Mouse (Mus musculus) megakaryocyte, adult 5-6 weeks (primary cell): Measurements from ENCODE around the gene Plekhs1. TPM values are rescaled to one million over a fixed set of nuclear protein-coding genes. Genes with fewer than 3 reads are reported as not detected.
"Not testable (repeated sequence)": the region's sequence is repeated elsewhere in the genome, so short reads cannot be mapped to it uniquely, and the experiment has no call there.

ENCODE experiments used
- ATAC-seq: 2 replicates; pipeline ENCODE4 v1.8.0; 2016; ENCODE audit warnings: mild to moderate bottlenecking, inconsistent platforms; ENCODE audit not compliant: poor library complexity, severe bottlenecking
- total RNA-seq, 2 experiments: library from RNA; stranded (forward) in 1 of 2; stranded (reverse) in 1 of 2; fragments of 153-499, 151-499 nt in 1 of 2; fragments of 221-1000, 200-1000 nt in 1 of 2; gene quantifications; 2 replicates each; pipeline versions ENCODE4 v1.2.3 to v1.2.4; 2015 to 2017

The Plekhs1 gene
- total RNA-seq, 2 experiments from 2014 or later, result 0.07 TPM; not detected in 1

DNA sequence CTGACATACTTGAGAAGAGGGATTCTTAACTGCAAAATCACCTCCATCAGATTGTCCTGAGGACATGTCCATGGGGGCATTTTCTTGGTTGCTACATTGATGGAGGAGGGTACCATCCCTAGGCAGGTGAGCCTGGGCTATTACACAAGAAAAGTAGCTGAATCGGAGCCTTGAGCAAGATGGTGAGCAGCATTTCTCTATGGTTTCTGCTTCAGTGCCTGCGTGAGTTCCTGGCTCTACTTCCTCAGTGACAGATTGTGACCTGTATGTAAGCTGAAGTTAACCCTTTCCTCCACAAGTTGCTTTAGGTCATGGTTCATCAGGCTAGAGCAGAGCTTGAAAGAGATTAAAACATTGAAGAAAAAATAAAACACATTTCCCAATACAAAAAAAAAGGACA lies 6.1 kb upstream of the Plekhs1 start:
- ATAC-seq, result peak; percentile 72

DNA sequence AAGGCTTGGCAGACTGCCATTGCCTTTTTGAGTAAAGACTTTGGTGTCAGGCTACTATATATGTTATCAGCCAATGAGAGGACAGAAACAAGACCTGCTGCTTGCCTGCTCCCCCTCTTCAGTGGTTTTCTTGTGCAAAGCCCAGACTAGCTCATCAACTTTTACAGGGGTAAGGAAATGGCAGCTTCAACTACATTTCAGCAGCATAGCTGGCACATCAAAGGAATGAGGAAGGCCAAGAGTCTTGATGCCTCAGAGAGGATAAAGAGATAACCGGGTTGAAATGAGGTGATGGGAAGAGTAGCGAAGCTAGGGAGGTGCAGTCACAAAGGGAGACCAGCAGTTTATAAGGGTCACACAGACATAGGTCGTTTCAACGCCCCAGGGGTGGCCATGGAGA lies 3.9 kb upstream of the Plekhs1 start:
- ATAC-seq, result no peak

DNA sequence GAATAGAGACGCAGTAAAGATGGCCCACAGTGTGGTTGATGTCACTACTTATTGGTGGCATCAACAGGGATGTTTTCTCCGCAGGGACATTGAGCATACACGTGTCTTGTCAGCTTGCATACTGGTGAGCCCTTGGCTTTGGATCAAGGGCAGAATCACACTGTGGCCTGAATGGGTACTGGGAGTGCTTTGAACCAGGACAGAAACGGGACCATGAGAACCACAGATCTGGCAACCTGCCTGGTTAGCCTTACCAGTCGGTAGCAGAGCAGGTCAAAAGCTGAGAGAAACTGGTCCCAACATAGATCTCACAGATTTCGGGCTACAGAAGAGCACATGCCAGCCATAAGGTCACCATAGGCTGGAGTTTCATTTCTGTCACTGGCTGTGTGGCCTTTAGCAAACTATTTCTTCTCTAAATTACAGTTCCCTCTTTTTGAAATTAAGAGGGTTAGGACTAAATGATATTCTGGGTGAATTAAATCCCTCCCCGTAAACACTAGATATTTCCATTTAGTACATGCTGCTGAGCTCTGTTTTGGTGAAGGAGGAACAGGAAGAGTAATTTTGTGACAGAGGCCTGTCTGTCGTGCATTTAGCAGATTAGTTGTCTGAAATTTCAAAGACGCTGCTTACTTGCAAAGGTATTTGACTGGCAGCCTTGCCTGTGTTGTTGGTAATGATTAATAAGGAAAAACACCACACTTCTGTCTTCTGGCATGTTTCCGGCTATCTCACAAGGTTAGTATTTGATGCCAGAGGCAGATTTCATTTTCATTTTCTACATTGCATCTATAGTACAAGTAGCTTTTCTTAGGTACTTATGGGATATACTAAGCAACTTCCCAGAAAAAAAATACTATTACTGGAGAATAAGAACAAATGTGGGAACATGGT lies 2.0 kb upstream of the Plekhs1 start:
- ATAC-seq, result no peak

DNA sequence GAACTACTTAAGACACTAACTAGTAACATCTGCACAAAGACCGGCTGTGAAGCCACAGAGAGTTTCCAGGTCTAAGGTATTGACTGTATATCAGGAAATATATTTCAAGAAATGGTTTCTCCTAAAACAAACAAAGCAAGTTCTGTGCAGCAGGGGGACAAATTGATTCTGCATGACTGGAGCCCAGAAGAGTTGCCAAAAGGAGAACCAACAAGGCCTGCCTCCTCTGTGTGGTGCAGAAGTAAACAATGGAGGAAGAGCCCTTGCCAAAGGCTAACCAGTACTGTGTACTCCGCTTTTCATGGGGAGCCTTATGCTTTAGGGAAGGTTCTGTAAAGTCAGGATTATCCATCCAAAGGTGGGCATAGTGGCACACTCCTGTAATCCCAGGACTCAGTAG lies 1.2 kb upstream of the Plekhs1 start:
- no peak for ATAC-seq

DNA sequence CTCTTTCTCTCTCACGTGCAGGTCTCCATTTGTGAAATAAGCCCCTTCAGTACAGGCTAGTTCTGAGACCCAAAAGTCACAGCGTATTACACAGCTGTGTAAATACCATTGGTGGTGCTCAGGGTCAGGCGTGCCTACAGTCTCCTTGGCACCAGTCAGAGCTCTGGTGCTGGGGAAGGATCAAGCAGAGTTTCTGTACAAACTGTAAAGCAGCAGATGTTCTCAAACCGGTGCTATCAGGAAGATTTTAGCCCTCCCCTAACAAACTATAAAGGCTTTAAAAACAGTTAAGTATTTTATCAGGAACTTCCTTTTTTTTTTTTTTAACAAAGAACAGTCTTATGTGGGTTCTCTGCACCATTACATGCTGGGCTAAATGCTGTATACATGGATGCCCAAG lies 1.3 kb downstream of the Plekhs1 start:
- no peak for ATAC-seq

DNA sequence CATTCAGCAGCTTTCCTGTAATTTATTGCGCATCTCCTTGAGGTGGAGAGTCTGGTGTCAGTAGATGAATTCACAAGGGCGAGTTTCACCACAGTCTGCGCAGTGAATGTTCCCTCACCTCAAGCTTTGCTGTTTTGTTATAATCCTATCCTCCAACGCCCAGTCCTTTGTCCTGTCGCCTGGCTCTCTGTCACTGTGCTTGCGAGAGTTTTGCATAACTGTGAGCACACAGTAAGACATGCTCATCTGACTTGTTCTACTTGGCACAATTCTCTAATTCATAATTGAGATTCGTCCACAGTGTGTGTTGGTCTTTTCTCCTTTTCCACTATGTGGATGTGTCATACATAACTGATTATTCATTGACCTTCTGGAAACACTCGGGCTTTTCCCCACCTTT lies 5.0 kb downstream of the Plekhs1 start:
- ATAC-seq, result no peak

DNA sequence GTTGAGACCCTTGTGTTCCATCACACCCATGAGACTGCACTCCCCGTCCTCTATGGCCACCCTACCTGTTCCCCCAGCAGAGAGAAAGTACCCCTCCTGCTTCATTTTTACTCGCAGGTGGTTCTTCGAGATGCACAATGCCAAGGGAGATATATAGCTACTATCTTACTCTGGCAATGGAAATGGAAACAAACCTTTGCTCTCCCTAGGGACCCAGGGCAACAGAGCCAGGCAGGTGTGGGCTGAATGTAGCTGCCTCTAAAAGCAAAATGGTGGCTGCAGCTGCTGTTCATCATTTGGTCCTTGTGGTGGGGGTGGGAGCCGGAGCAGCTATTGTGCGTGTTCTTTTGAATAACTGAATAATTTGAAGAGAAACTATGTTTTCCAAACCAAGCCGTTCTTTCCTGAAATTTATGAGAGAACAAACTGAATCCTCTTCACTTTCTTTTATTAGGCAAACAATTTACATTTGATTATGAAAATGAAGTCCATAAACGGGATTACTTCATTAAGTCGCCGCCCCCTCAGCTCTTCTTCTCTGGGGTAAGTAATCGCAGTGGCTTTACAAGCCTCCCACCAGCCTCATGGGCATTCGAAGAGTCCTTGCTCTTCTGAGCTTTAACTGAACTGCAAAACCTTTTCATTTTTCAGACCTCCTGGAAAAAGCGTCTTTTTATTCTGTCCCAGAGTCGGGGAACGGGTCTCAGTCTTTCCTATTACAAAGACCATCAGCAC lies 9.0 kb downstream of the Plekhs1 start:
- ATAC-seq, result no peak

DNA sequence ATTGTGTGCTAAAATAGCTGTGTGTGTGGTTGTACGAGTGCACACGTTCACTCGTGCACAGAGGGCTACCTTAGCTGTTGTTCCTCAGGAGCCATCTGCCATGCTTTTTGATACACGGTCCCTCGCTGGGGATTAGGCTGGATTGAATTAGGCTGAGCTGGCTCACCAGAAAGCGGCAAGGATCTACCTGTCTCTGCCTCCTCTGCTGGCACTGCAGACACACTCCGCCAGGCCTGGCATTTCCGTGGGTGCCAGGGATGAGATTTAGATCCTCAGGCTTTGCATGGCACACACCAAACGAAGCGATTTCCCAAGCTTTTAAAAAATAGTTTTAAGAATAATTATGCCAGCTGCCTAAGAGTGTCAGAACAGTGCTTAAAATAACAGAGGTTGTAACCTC lies 10.5 kb downstream of the Plekhs1 start:
- ATAC-seq, result no peak

DNA sequence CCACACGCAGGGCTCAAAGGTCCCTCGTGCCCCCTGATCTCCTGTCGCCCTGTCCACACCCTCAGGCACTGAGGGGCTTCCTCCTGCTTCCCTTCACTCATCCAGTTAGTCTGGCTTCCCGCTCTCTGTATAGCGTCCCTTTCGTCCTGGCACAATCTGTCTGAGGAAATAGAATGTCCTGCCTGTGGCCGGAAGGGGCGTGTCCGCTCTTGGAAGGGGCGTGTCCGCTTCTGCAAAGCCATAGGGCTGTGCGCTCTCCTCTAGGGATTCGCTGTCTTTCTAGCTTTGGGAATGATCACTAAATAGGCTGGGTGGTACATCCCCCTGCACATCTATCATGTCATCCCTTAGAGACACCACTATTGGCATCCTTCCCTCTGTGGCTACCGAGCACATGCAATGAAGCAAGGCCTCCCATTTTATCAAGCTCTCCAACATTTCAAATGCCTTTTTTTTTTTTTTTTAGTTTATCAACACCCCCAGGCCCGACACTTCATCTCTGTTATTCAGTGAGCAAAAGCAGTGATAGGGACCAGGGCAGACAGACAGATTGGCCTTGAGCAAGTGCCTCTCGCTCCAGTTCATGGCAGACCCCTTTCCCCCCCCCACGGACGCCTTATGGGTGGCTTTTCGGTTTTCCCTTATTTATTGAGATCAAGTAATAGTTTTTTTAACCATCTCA lies 13.6 kb downstream of the Plekhs1 start:
- peak; percentile 98 for ATAC-seq

DNA sequence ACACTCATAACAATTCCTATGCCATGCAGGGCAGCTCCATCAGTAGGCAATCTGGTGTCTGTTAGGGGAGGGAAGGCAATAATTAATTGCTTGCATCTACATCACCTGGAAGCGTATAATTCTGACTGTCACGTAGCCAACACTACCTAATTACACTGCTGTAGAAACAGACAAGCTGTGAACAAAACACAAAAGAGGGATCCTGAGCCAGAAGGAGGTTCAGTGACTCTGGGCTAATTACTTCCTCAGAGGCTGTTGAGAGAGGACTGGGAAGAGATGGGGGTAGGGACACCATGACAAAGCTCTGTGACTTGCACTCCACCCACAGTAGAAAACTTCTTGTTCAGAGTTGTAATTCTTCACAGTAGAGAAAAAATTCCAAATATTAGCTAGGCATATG lies 15.1 kb downstream of the Plekhs1 start:
- no peak for ATAC-seq

DNA sequence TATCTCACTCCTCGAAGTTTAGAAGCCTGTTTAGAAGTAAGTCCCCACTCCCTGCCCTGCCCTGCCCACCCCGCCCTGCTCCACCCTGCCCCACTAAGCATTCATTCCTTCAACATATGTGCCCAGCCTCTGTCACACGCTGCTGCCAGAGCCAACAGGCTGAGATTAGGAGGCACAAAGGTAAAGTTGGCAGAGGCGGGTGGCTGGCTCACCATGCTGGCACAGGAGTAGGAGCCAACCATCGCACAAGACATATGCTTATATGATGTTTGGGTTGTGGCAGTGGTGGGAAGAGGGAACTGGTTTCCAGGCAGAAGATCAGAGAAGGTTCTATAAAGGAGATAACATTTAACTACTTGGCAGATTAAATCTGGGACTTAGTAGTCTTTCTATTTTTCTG lies 15.8 kb downstream of the Plekhs1 start:
- no peak for ATAC-seq

DNA sequence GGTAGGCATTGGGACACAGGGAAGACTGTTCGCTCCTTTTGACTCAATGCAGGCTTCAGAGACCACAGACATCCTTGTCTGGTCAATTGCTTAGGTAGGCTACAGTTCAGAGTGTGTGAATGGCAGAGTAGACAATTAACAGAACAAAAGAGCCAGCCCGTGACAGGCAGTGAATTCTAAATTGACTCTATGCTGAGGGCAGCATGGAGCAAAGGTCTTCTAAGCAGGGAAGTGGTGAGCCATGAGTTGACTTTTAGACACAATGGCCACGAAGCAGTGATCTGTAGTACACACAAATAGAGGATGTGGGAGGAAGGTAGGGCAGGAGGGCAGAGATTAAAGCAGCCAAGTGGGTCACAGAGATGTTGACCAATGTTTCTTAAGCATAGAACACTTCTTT lies 16.4 kb downstream of the Plekhs1 start:
- no peak for ATAC-seq

DNA sequence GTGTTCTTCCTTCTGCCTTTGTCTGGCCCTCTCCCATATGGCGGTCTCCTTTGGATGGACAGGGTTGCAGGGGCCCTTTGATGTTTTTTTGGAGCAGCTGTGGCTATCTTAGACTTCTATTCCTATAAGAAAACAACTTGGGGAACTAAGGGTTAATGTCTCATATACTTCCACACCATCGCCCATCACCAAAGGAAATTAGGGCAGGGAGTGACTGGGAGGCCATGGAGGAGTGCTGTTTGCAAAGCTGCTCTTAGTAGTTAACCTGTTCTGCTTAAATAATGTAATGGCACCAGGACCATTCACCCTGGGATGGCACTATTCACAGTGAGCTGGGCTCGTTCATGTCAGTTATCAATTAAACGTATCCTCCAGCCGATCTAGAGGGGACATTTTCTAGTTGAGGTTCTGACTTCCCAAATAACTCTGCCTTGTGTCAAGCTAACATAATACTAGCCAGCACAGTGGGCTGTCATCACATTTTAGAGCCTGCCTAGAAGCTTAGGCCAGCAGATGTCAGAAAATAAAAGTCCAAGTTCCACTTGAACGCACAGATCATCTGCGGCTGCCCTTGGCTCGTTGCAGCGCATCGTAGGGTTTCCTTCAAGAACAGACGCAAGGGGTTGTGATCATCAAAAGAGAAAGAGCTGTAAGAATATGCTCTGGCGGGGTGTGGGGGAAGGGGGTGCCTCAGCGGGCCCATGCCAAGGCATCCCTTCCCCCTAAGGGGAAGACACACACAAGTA lies 23.4 kb downstream of the Plekhs1 start:
- ATAC-seq, result no peak

DNA sequence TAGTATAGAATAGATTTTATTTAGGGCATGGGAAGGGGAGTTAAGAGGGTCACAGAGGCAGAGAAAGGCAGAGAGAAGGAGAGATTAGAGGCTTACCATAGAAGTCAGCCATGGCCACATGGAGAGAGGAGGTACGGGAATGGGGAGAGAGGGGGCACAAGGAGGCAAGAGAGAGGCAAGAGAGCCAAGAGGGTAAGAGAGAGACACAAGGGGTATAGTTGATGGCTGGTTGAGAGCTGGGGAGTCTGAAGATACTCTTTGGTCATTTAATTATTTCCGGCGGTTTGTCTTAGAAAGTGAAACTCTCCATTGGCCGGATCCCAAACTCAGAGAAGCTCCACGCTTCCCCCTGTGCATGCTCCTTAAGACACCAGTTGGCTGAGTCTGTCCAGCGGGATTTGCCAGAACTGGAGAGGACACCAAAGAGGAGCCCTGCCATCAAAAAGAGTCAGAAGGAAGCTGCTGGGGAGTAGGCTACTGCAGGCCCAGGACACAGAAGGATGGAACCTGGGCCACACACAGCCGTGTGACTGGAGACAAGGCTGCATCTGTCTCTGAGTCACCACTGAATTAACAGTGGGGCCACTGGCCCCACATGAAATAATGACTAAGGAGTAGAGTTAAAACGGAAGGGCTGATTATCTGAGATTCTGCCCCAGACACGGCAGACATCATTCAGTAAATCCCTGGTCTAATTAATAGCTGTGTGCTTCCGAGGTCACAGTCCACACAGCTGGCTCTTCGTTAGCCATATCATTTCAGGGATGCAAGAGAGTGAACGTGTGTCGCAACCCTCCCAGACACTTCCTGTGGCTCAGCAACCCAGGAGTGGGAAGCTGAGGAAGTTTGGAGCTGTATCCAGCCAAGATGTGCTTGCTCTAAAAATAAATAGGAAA lies 24.2 kb downstream of the Plekhs1 start:
- ATAC-seq, result peak; percentile 72

DNA sequence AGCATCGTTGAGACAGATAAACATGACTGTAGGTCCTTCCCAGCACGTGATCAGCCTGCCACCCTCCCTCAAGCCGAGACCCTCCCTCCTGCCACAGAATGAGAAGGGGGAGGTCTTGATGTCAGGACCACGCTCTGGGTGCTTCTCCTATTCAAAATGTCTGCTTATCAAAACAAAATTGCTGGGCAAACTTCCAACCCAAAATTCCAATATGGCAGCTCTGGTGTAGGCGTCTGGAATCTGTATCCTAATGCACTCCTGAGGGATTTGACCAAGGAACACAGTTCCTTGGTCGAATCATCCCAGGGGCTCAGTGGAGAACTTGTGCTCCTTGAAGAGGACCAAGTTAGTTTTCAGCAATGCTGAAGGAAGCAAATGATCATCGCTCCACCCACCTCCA lies 25.5 kb downstream of the Plekhs1 start:
- ATAC-seq, result no peak

DNA sequence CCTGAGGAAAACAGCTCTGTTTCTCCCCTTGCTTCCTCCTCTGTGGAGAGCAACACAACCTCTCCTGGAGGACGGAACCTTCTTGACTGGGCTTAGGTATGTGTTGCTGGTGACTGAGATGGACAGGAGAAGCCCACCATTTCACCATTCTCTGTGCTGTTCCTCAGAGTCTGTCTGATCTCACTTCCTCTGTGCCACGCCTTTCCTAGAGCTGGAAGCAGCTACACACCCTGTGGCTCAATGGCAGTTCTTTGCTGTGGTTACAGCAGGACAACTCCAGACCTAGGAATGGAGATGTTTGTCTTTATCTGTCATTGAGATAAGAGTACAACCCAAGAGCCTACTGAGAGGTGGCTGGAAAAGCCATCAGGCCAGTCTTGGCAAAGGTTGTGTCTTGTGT lies 25.9 kb downstream of the Plekhs1 start:
- peak; percentile 82 for ATAC-seq

DNA sequence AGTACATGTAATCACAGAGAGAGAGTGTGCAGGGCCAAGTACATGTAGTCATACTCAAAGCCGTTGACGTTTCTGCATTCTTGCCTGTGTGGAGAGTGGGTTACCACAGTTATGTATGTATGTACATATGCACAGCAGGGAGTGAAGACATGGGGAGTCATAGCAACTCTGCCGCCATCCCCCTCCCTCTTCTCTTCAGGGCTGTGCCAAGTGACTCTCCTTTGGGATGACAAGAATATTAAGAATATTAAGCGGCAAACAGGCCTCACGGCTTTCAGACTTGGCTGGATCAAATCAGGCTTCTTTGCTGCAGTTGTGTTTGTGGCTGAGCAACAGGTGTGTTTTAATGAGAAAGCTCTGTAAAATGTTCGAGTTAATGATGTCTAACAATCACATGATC lies 28.2 kb downstream of the Plekhs1 start:
- ATAC-seq, result no peak

DNA sequence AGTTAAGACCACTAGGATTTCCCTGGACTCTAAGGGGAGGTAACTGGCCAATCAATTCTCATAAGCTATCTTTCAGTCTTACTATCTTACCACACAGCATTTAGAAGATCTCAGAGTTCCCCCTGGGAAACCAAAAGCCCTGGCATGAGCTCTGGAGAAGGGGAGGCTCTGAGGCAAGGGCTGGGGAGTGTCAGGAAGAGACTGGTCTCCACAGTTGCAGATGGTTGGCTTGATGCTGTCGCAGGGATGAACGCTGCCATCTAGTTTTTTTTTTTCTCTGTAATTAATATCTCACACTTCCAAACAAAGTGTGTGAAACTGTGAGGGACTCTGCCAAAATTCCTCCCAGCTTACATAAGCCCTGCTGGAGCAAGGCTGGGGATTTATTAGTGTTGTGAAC lies 32.7 kb downstream of the Plekhs1 start:
- not testable (repeated sequence) for ATAC-seq

DNA sequence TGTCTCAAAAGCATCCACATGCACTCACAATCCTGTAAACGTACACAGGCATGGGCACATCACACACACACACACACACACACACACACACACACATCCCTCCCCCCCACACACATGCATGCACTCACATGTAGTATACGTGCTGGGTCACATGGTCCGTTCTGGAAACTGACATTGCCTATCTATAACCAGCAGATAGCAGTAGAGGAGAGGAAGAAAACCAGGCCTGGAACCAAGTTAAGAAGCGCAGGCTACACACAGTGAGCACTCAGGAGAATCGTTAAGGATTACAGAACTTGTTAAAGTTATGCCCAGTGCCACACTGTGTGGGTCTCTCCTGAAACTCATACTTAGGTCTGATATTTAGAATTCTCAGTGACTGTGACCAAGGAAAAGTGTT lies 41.6 kb downstream of the Plekhs1 start:
- ATAC-seq, result not testable (repeated sequence)

DNA sequence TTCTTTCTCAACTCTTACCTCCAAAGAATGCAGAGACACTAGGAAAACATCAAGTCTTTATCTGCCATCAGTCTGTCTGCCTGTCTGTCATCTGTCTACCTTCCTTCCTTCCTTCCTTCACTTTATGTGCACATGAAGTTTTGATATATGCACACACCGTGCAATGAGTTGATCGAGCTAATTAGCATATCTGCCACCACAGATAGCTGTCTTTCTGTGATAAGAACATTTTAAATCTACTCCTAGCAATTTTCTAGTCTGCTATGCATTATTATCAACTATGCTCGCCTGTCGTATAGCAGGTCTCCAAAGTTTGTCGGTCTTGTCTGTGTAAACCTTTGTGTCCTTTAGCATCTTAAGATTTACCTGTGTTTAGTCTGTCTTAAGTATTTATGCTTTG lies 42.1 kb downstream of the Plekhs1 start:
- not testable (repeated sequence) for ATAC-seq
